Mouse (Mus musculus): ENCODE measurements around the gene Enox2. TPM values are rescaled to one million over a fixed set of nuclear protein-coding genes. Genes with fewer than 3 reads are reported as not detected.
A peak's percentile ranks its signal among the peaks of the same experiment; 100 is the strongest.

The Enox2 gene
- total RNA-seq (2014; rRNA removed) (6.6 and 8.1 TPM in 2 replicates), polyA plus RNA-seq (2015; fragmentation: Nextera tagmentation; extraction: Ambion mirVana) (6.5 and 8.7 TPM in 2 replicates)

GRCm38 (mm10) chrX:49287700-49288563, at the start of gene Enox2:
TSS of gene Enox2 (minus strand) at chrX:49288259.
- no peak for TF ChIP-seq CTCF (IDR thresholded peaks at IDR 0.05; ENCODE audit: low read depth)
- peak; percentile 100 for ATAC-seq

GRCm38 (mm10) chrX:49309496-49309895, 21.4 kb upstream of the Enox2 start:
- no peak overlapping the region for H3K4me3 ChIP-seq (ENCODE audit: low read length)
- no peaks in the 10 kb centered on the region for H3K36me3 ChIP-seq (ENCODE audit: insufficient read depth, low read length)
- H3K4me1 ChIP-seq (ENCODE audit: insufficient read depth, low read length): no peaks in the 10 kb centered on the region
- H3K9ac ChIP-seq (replicated peaks; ENCODE audit: low read length): no peak overlapping the region
- no peaks in the 10 kb centered on the region for H3K27me3 ChIP-seq (ENCODE audit: insufficient read depth, low read length)
- H3K9me3 ChIP-seq (ENCODE audit: low read length): no peaks in the 10 kb centered on the region
- WGBS: 48% methylated on average over 1 of the region's 1 CpGs
- no peak overlapping the region for H3K27ac ChIP-seq
- TF ChIP-seq CTCF (IDR thresholded peaks at IDR 0.05; ENCODE audit: low read depth): peak; percentile 60
- H3K4me2 ChIP-seq (ENCODE audit: low read depth, low read length): no peak overlapping the region
- DNase-seq (ENCODE audit: low spot score) (peak; percentile 34), ATAC-seq (no peak)

More at GRCm38 (mm10) chrX:49287700-49288563, at the start of gene Enox2:
- Histone ChIP-seq H3K4me3 (ENCODE audit: low read length) (peak within 1 kb of the TSS; percentile 51), H3K9ac (replicated peaks; ENCODE audit: low read length) (peak within 1 kb of the TSS; percentile 54; the same call in 1 of the 2 replicates), H3K9me3 (ENCODE audit: low read length) (no peaks in the 10 kb centered on the region), H3K27ac (peak within 1 kb of the TSS; percentile 79), H3K4me2 (ENCODE audit: low read depth, low read length) (peak within 1 kb of the TSS; percentile 57), H3K27me3 (ENCODE audit: insufficient read depth, low read length) (no peaks in the 10 kb centered on the region), H3K36me3 (ENCODE audit: insufficient read depth, low read length) (no peaks in the 10 kb centered on the region), H3K4me1 (ENCODE audit: insufficient read depth, low read length) (no peaks in the 10 kb centered on the region)
- DNase-seq (ENCODE audit: low spot score): peak; percentile 91
- WGBS: 26% methylated on average over 24 of the region's 26 CpGs

- no peak overlapping the region for H3K4me3 ChIP-seq (ENCODE audit: low read length)
- H3K4me1 ChIP-seq (ENCODE audit: insufficient read depth, low read length): no peaks in the 10 kb centered on the region
- H3K27ac ChIP-seq: no peak overlapping the region
- WGBS: 13% methylated on average over 5 of the region's 5 CpGs
- peak; percentile 76 for TF ChIP-seq CTCF (IDR thresholded peaks at IDR 0.05; ENCODE audit: low read depth)
- no peaks in the 10 kb centered on the region for H3K36me3 ChIP-seq (ENCODE audit: insufficient read depth, low read length)
- H3K9me3 ChIP-seq (ENCODE audit: low read length): no peaks in the 10 kb centered on the region
- no peak overlapping the region for H3K9ac ChIP-seq (replicated peaks; ENCODE audit: low read length)
- DNase-seq (ENCODE audit: low spot score) (peak; percentile 43), ATAC-seq (no peak)
- no peaks in the 10 kb centered on the region for H3K27me3 ChIP-seq (ENCODE audit: insufficient read depth, low read length)
- H3K4me2 ChIP-seq (ENCODE audit: low read depth, low read length): no peak overlapping the region
Measured at GRCm38 (mm10) chrX:49306659-49307058, 18.6 kb upstream of the Enox2 start.

- no peak for ATAC-seq
- Histone ChIP-seq H3K27ac (no peak overlapping the region), H3K9me3 (ENCODE audit: low read length) (no peaks in the 10 kb centered on the region), H3K9ac (replicated peaks; ENCODE audit: low read length) (no peak overlapping the region), H3K27me3 (ENCODE audit: insufficient read depth, low read length) (no peaks in the 10 kb centered on the region), H3K4me1 (ENCODE audit: insufficient read depth, low read length) (no peaks in the 10 kb centered on the region), H3K36me3 (ENCODE audit: insufficient read depth, low read length) (no peaks in the 10 kb centered on the region), H3K4me3 (ENCODE audit: low read length) (no peak overlapping the region), H3K4me2 (ENCODE audit: low read depth, low read length) (no peak overlapping the region)
- no peak for DNase-seq (ENCODE audit: low spot score)
- TF ChIP-seq CTCF (IDR thresholded peaks at IDR 0.05; ENCODE audit: low read depth): no peak
- WGBS: 75% methylated on average over 2 of the region's 2 CpGs
Measured at GRCm38 (mm10) chrX:49279918-49280586, 8.0 kb downstream of the Enox2 start.

- H3K4me2 ChIP-seq (ENCODE audit: low read depth, low read length): peak overlapping the region; percentile 49
- H3K4me3 ChIP-seq (ENCODE audit: low read length): peak overlapping the region; percentile 31
- no peak overlapping the region for H3K27ac ChIP-seq
- H3K4me1 ChIP-seq (ENCODE audit: insufficient read depth, low read length): no peaks in the 10 kb centered on the region
- no peak for TF ChIP-seq CTCF (IDR thresholded peaks at IDR 0.05; ENCODE audit: low read depth)
- no peak overlapping the region for H3K9ac ChIP-seq (replicated peaks; ENCODE audit: low read length)
- 51% methylated on average over 12 of the region's 12 CpGs for WGBS
- no peaks in the 10 kb centered on the region for H3K36me3 ChIP-seq (ENCODE audit: insufficient read depth, low read length)
- H3K27me3 ChIP-seq (ENCODE audit: insufficient read depth, low read length): no peaks in the 10 kb centered on the region
- no peaks in the 10 kb centered on the region for H3K9me3 ChIP-seq (ENCODE audit: low read length)
- DNase-seq (ENCODE audit: low spot score) (peak; percentile 34), ATAC-seq (peak; percentile 62)
Measured at GRCm38 (mm10) chrX:49273487-49274042, 14.5 kb downstream of the Enox2 start.

GRCm38 (mm10) chrX:49250816-49251215, 37.2 kb downstream of the Enox2 start:
- H3K36me3 ChIP-seq (ENCODE audit: insufficient read depth, low read length): no peaks in the 10 kb centered on the region
- no peak for ATAC-seq
- H3K4me3 ChIP-seq (ENCODE audit: low read length): no peak overlapping the region
- H3K9ac ChIP-seq (replicated peaks; ENCODE audit: low read length): no peak overlapping the region
- H3K27me3 ChIP-seq (ENCODE audit: insufficient read depth, low read length): no peaks in the 10 kb centered on the region
- no peak for DNase-seq (ENCODE audit: low spot score)
- no peaks in the 10 kb centered on the region for H3K9me3 ChIP-seq (ENCODE audit: low read length)
- no peak for TF ChIP-seq CTCF (IDR thresholded peaks at IDR 0.05; ENCODE audit: low read depth)
- no peak overlapping the region for H3K27ac ChIP-seq
- H3K4me1 ChIP-seq (ENCODE audit: insufficient read depth, low read length): no peaks in the 10 kb centered on the region
- WGBS: 80% methylated on average over 4 of the region's 4 CpGs
- H3K4me2 ChIP-seq (ENCODE audit: low read depth, low read length): no peak overlapping the region
